Mouse (Mus musculus) CH12.LX (cell line): ENCODE results near the gene Tagln3.

Source experiments
- CTCF ChIP-seq, 2 experiments: IDR thresholded peaks in 1 of 2; conservative IDR thresholded peaks in 1 of 2; 2 replicates each; pipeline ENCODE4 v1.5.1; 2011 to 2012; ENCODE audit warnings: low read depth in 2 of 2, low read length in 2 of 2, improper control_type of control experiment in 1 of 2, inconsistent platforms in 1 of 2, mild to moderate bottlenecking in 1 of 2, moderate library complexity in 1 of 2
- MAX ChIP-seq: IDR thresholded peaks from 2 replicates; pipeline ENCODE4 v1.6.1; 2011; ENCODE audit warnings: low read length, improper control_type of control experiment
- POLR2A ChIP-seq: IDR thresholded peaks from 2 replicates; pipeline ENCODE4 v1.6.1; 2011; ENCODE audit warnings: low read depth, mild to moderate bottlenecking, improper control_type of control experiment, low read length
- RCOR1 ChIP-seq: conservative IDR thresholded peaks from 2 replicates; pipeline ENCODE4 v1.6.1; 2012; ENCODE audit warnings: low read depth, mild to moderate bottlenecking, inconsistent platforms, low read length, improper control_type of control experiment
- USF1 ChIP-seq: IDR thresholded peaks from 2 replicates; pipeline ENCODE4 v1.6.1; 2014; ENCODE audit warnings: low read depth, mild to moderate bottlenecking, inconsistent platforms, low read length, improper control_type of control experiment
- USF2 ChIP-seq: conservative IDR thresholded peaks from 2 replicates; pipeline ENCODE4 v1.6.1; 2011; ENCODE audit warnings: low read depth, low read length, improper control_type of control experiment
- ZC3H11A ChIP-seq: IDR thresholded peaks from 2 replicates; pipeline ENCODE4 v1.6.1; 2012; ENCODE audit warnings: low read depth, mild to moderate bottlenecking, inconsistent platforms, low read length, improper control_type of control experiment

- no peak for TF ChIP-seq USF2
- no peak for TF ChIP-seq POLR2A
- TF ChIP-seq MAX: no peak
- TF ChIP-seq CTCF (conservative IDR thresholded peaks at IDR 0.05 in 1 of 2, IDR thresholded peaks at IDR 0.05 in 1 of 2; ENCODE audit: low read depth in 2 of 2, low read length in 2 of 2): no peak
- no peak for TF ChIP-seq ZC3H11A
- no peak for TF ChIP-seq USF1
- no peak for TF ChIP-seq RCOR1
Measured at GRCm38 (mm10) chr16:45690178-45690577, 34.2 kb downstream of the Tagln3 start.
